Mouse (Mus musculus): Measurements from ENCODE around the gene Kcnt1. TPM values are rescaled to one million over a fixed set of nuclear protein-coding genes. Genes with fewer than 3 reads are reported as not detected.

Kcnt1 gene
- total RNA-seq, 2 experiments from 2014 or later: 118 to 130 TPM

DNA sequence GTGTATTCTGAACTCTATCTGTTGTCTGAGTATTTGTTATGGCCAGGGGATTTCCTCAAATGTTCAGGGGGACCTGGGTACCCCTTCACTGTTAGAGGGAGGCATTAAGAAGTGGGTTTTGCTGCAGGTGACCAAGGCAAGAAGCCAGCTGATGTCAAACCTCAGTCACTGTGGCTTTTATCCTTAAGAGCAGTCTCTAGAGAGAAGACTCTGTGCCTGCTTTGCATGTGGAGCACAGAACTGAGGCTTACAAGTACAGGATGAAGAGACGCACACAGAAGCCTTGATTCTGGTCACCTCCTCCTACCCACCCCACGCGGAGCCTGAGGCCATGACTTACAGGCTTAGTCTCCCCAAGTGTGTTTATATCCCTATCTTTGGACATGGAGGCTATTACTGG lies 85.8 kb downstream of the Kcnt1 start:
- DNase-seq (ENCODE audit: low spot score in 2 of 2): no peak

Other genes with a start within 250 kb of the Kcnt1 start
- gene Ccdc183, start 246.1 kb upstream of the Kcnt1 start, total RNA-seq (2021): not detected
- 10 to 100 TPM; 21.7 to 23.1 TPM for gene Tmem141, start 241.7 kb upstream of the Kcnt1 start, total RNA-seq (2021)
- gene Fcna, start 235.7 kb upstream of the Kcnt1 start, total RNA-seq (2021): under 1 TPM; 0.66 to 0.79 TPM
- not detected for gene Lcn8, start 210.6 kb upstream of the Kcnt1 start, total RNA-seq (2021)
- not detected for gene Lcn5, start 205.8 kb upstream of the Kcnt1 start, total RNA-seq (2021)
- gene Lcn6, start 186.9 kb upstream of the Kcnt1 start, total RNA-seq (2021): not detected
- gene Lcn10, start 181.0 kb upstream of the Kcnt1 start, total RNA-seq (2021): not detected
- not detected for gene Obp2a, start 163.7 kb upstream of the Kcnt1 start, total RNA-seq (2021)
- gene Bmyc, start 157.0 kb upstream of the Kcnt1 start, total RNA-seq (2021): 10 to 100 TPM; 89.7 to 94.0 TPM
- not detected for gene Obp2b, start 126.7 kb upstream of the Kcnt1 start, total RNA-seq (2021)
- gene Lcn3, start 98.2 kb upstream of the Kcnt1 start, total RNA-seq (2021): not detected
- gene Lcn11, start 86.7 kb upstream of the Kcnt1 start, total RNA-seq (2021): not detected
- gene Gm13539, start 81.5 kb upstream of the Kcnt1 start, total RNA-seq (2021): not detected
- not detected for gene Glt6d1, start 47.9 kb upstream of the Kcnt1 start, total RNA-seq (2021)
- gene Lcn9, start 40.6 kb upstream of the Kcnt1 start, total RNA-seq (2021): not detected
- not detected for gene Sohlh1, start 16.5 kb upstream of the Kcnt1 start, total RNA-seq (2021)
- 100 to 1,000 TPM; 155 to 171 TPM for gene Camsap1, start 119.5 kb downstream of the Kcnt1 start, total RNA-seq (2021)
- 10 to 100 TPM; 55.6 to 59.6 TPM for gene Ubac1, start 158.0 kb downstream of the Kcnt1 start, total RNA-seq (2021)